Mouse (Mus musculus): ENCODE data around the gene Ap3d1.

Ap3d1 gene

DNA sequence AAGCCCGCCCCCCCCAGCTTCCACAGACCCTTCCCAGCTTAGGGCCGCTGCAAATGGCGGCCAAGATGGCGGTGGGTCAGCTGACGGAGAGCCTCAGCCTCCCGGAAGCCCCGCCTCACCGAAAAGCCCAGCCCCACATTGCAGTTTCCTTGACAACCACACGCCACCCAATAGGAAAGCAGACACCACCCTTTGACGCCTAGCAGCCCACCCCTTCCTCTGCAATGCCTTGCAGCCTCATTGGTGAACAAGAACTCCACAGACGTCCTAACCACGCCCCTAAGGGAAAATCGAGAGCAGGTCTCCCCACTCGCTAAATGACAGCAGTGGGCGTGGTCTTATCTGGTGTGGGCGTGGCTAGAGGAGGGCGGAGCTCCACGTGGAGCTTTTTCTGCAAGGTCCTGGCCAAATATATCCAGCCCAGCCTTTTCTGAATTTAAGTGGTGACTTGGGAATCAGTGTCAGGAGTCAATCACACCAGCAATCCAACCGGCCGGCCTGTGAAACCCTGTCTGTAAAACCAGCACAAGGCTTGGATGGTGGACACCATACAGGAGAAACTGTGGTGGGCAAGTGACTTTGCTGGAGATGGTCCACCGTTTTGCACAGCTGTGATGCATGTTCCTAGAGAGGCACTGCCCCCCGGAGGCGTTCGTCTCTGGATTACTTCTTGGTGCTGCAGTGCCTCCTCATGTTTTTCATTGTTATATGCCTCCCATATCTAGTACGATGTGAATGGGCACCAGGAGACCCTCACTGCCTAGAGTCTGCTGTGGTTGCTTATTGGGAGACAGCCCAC, at the start of gene Ap3d1:
Gene Ap3d1, minus strand, starts transcription at position 85 of the 799 bp plus-strand sequence.
- DNase-seq: peak; percentile 96

DNA sequence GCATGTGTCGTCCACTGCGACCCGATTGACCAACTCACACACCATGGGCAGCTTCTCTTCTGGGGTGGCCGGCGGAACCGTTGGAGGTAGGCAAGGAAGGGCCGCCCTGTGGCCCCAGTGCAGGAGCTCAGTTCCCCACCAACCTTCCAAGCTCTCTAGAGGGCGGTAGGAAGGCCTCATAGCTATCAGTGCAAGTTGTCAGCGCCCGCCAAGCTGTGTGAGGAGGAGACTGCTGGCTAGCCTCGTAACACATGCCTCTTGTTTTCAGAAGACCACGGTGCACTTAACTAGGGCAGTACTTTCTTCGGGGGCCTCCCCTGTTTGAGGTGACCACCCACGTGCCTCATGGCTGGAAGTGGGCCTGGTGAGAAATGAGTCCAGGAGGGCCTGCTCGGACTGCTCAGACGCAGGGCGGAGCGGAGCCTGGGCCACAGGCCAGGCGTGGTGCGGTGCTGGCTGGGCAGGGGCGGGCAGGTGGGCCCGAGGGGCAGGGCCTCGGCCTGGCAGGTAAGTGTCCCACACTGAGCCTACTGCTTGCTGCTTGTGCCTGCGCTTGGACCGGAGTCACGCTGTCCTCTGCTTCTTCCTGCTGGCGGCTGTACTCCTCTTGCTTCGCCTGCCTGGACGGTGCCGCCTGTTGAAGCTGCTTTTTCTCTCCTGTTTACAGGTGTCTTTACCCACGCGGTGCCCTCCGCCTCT, 49.6 kb upstream of the Ap3d1 start:
- no peak for DNase-seq

DNA sequence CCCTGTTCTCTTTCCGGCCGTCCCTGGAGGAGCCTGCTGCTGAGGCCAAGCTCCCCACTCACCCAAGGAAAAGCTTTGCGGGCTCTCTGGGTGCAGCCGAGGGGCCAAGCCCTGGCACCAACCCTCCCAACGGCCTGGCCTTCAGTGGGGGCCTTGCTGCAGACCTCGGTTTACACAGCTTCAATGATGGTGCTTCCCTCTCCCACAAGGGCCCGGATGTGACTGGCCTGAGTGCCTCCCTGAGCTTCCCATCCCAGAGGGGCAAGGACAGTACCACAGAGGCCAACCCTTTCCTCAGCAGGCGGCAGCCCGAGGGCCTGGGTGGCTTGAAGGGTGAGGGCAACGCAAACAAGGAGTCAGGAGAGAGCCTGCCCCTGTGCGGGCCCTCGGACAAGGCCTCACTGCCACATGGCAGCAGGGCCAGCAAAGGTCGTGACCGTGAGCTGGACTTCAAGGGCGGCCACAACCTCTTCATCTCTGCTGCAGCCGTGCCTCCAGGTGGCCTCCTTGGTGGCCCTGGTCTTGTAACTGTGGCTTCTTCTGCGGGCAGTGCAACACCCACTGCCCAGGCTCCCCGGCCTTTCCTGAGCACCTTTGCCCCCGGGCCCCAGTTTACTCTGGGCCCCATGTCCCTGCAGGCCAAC, 48.8 kb upstream of the Ap3d1 start:
- DNase-seq: no peak

DNA sequence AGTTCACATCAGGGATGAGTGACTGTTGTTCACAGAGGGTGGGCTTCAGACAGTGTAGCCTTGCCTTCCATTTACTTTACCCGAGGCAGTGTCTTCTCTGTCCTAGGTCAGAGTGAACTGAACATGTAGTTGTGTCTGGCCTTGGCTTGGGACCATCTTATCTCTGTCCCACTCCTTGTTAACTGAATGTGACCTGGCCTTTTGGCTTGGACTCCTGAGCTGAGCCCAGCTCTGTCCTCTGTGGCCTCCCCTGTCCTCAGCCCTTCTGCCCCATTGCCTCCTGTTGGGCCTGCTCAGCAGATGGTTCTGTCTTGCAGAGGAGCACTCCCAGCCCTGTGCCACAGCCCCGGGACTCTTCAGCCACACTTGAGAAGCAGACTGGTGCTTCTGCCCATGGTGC, 45.5 kb upstream of the Ap3d1 start:
- no peak for DNase-seq

DNA sequence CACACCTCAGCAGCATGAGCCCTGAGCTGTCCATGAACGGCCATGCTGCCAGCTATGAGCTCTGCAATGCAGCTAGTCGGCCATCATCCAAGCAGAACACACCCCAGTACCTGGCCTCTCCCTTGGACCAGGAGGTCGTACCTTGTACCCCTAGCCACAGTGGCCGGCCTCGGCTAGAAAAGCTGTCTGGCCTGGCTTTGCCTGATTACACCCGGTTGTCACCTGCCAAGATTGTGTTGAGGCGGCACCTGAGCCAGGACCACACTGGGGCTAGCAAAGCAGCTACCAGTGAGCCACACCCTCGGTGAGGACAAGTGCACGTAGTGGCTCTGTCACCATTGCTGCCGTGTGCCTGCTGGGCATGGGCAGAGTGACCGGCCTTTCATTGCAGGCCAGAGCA, 43.9 kb upstream of the Ap3d1 start:
- no peak for DNase-seq

DNA sequence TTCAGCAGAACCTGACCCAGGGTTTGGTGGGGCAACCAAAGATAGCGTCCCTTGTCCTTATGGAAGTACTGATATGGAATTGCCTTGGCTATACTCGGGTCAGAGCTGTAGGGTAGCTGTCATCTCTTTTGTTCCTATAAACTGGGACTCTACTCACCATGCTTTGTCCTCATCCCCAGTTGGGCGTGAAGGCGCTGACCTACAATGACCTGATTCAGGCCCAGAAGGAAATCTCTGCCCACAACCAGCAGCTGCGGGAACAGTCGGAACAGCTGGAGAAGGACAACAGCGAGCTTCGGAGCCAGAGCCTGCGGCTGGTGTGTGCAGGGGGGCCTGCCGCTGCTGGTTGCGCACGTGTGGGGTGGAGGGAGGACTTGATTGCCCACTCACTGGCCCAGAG, 42.8 kb upstream of the Ap3d1 start:
- no peak for DNase-seq

DNA sequence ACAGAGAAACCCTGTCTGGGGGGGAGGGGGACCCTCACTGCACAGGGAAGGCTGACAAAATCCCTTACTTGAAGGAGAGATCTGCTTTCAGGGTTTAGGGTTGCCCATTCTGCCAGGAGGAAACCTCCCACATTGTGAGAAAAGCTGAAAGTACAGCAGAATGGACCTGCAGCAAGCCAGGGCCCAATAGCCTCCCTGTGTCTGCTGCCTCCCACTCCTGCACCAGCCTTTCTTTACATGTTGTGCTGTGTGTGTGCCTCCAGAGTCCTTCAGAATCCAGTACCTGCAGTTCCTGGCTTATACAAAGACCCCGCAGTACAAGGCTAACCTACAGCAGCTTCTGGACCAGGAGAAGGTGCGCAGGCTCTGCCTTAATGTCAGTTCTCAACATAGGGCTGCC, 42.2 kb upstream of the Ap3d1 start:
- no peak for DNase-seq

DNA sequence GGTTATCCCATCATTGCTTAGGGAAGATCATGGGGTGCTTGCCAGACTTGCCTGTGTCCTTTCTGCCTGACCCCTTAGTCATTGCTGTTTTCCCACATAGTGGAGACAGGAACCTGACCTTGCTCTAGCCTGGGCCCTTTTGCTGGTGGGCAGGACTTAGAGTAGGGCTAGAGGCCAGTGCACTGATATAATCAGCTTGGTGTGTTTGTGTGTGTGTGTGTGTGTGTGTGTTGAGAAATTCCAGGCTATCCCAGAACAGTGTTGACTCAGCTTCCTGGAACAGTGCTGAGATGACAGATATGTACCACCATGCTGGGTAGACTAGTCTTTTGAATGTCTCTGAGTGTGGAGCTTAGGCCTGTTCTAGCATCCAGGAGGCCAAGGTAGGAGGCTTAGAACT, 37.5 kb upstream of the Ap3d1 start:
- DNase-seq: no peak

DNA sequence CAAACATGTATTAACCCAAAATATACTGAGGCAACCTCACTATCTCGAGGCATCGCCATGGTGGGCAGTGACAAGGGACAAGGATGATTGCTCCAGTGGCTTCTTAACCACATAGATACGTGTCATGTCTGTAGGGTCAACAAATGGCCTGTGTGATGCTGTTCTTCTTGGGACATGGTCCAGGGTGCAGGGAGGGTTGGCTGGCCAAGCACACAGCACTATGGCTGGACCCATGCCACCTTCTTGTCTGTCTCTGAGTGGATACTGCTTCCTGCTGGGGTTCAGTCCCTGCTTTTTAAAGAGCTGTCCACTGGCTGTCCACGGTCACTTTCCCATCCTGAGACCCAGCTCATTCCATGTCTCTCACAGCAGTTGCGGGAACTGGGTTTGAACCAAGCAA, 35.1 kb upstream of the Ap3d1 start:
- no peak for DNase-seq

DNA sequence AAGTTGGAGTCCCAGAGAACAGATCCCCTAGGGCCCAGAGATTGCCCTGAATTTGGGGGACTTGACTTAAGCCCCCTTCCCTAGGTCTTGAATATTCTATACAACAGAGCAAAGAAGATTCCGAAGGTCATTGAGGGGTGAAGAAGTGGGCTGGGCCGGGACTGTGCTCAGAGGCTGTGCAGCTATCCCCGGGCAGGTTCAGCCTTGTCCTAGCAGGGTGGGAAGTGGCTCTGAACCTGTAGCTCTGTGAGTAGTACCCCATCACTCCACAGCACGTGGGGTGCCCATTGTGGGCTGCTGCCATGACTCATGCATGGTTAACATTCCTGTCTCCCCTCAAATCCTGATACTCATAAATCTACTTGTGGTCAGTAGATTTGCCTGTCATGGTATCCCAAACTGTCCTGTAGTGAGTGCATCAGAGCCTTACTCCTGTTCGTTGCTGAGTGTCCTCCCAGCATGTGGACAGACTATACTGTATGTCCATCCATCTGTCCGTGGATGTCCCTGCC, 34.4 kb upstream of the Ap3d1 start:
- DNase-seq: no peak

DNA sequence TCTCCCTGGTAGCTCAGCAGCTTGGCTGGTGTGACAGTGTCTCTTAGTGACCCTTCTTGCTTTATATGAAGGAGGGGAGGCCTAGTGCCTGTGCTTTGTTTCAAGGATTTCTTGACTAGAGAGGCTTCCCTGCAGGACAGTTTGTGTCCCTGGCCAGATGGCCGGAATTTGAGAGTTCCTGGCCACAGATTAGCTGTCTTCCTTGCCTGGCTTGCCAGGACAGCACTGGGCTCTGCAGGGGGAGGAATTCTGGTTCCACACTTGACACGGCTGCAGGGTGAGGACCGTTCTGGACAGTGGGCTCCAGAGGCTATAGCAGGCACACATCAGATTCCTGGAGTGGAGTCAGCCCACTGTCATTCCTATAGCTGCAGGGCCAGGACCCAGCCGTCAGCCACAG, 33.7 kb upstream of the Ap3d1 start:
- DNase-seq: no peak

DNA sequence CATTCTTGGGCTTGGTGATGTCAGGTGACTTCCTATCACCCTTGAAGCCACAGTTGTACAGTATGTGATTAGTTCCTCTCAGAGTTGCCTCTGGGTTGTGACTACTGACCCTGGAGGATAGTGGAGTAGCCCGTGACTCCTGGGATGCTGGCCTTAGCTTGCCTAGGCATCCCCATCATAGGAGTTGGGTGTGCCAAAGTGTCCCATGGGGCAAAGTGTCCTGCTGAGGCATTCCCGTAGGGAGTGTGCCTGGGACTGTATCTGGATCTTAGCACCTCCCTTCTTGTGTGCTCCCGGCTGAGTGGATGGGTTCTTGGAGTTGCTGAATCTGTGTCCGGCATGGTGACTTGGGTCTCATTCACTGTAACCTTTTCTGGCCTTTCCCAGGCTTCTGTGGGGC, 32.9 kb upstream of the Ap3d1 start:
- DNase-seq: no peak

DNA sequence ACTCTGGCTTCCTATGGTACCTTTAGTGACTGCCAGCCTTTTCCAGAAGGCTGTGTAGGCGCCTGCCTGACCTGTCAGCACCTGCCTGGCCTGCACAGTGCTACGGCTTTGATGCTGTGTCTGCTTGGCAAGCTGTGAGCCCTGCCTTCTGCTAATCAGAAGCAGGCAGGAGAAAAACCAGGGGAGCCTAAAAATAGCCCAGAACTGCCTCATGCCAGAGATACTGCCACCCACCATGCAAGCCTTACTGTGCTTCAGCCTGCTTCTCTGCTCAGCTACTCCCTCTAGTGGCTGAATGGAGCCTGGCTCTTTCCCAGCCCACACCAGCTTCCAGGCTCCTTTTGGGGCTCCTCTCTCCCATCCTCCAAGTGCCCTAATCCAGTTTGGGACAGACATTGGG, 32.5 kb upstream of the Ap3d1 start:
- peak; percentile 60 for DNase-seq

DNA sequence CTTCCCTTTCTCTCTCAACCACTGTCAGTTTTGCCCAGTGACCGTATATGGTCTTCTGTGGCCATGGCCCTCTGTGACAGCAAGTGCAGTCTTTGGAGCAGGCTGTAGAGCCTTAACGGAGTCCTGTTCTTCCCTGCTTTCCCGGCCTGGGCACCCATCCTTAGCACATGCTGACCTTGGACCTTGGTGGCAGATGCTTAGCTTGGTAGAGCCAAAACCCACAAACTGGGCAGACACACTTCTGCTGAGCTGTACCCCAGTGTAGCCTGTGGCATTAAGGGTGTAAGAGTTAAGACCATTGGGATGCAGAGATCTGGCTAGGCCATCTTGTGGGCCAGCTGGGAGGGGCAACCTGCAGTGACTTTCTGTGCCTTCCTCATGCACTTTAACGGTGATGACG, 31.8 kb upstream of the Ap3d1 start:
- no peak for DNase-seq

DNA sequence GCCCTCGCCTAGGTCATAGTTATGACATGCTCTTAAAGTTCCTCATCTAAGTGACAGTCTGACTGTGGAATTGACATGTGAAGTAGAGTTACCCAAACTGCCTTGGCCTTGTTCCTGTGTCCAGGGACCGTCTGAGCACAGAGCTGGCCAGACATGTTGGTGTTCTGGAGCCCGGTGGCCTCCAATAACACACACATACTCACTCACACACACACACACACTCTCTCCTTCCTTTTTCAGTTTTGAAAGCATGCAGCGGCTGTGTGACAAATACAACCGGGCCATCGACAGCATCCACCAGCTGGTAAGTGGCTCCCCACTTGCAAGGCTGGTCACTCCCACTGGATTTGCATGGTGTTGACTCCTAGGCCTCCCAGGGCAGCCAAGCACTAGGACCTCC, 26.3 kb upstream of the Ap3d1 start:
- no peak for DNase-seq

DNA sequence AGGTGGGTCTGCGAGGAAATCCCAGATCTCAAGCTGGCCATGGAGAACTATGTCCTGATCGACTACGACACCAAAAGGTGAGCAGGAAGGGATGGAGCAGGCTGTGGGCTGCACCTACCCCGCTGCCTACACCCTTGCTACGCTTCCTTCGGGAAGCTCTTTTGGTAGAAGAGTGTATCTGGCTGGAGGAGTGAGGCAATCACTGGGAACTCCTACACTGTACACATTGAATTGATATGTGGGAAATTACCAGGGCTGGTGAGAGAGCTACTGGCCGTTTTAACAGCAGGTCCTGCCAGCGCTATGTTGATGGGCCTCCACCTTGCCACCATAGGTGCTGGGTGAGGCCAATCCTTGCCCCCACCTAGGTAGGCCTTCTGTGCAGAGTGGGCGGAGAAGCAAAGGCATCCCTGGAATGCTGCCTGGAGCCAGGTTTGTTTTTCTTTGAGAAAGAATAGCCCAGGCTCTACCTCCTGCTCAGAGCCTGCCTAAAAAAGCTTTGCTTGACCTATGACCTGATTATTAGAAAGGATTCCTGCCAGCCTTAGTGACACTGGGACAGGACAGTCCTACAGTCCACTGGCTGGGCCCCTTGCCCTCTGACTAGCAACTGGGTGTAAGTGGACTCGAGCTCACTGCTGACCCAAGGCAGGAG, 24.2 kb upstream of the Ap3d1 start:
- no peak for DNase-seq

DNA sequence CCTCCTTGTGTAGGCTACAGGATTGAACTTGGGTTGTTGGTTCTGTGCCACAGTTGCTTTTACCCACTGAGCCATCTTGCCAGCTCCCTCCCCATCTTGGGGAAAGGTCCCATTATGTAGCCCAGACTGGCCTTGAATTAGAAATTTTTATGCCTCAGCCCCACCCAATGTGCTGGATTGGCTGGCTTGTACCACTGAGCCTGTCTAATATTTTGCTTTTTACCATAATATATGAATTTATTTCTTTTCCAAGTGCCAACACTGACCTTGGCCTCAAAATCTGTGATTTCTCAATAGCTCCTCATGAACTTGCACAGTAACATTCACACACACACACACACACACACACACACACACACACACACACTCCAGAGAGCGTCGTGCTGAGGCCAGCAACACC, 23.7 kb upstream of the Ap3d1 start:
- DNase-seq: no peak

DNA sequence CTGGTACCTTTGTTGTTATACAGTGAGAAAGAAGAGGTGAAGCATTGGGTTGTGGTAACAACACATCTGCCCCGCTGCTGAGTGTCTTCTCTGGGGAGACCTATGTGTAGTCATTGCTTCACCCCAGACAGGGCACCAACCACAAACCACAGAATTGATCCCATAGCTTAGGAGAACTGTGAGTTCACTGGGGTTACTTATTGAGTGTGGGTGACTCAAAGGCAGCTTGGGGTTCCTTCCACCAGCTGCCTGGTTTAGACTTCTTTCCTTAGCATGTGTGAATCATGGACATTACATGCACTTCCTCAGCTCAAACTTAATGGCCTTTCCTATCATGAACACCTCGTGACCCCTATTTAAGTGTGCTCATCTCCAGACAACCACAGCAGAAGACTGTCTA, 21.4 kb upstream of the Ap3d1 start:
- no peak for DNase-seq

DNA sequence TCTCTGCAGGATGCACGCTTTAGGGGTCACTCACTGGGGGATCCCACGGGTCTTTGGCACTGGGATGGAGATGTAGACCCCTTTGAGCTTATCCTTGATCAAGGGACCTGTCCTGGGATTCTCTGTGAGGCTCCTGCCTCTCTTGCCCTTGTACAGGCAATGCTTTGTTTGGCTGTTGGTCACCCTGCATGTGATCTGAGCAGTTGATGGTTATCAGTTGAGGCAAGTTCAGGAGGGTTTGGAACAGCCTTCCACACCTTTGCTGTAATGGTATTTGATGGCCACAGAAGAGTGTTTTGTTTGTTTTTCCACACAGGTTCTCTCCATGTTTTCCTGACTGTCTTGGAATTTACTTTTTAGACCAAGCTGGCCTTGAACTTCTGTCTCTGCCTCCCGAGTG, 19.8 kb upstream of the Ap3d1 start:
- no peak for DNase-seq

DNA sequence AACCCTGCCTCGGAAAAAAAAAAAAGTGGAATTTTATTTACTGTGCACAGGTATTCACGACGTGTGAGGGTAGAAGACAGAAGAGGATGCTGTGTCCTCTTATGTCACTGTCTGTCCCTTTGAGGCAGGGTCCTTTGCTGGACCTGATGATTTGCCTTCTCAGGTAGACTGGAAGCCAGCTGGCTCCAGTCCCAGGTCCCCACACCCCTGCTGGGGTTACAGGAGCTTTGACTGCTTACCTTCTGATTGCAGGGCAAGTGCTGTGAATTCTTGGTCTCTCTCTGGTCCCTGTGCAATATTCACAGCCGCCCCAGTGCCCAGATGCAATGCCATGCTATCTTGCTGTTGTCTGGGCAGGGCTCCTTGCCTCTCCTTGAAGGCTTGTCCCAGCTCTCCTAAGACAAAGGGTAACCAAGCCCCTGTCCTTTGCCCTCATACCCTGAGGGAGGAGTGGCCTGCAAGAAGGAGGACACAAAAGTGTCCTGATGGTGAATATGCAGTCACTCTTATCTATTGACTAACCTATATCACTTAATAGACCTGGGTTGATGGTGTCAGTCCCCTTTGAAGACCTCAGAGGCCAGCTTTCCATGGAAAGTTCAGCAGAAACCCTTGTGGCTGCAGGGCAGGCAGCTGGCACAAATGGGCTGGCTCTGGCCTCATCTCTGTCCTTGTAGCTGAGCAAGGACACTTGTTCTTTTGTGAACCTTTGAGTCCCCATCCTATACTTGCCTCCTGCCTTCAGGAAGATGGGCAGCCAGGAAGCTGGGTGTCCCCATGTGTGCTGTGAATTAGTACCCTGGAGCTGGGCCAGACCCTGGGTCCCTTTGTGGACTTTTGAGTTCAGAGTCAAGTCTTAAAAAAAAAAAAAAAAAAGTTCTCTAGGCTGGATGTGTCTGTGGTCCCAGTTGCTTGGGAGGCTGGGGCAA, 18.8 kb upstream of the Ap3d1 start:
- no peak for DNase-seq

DNA sequence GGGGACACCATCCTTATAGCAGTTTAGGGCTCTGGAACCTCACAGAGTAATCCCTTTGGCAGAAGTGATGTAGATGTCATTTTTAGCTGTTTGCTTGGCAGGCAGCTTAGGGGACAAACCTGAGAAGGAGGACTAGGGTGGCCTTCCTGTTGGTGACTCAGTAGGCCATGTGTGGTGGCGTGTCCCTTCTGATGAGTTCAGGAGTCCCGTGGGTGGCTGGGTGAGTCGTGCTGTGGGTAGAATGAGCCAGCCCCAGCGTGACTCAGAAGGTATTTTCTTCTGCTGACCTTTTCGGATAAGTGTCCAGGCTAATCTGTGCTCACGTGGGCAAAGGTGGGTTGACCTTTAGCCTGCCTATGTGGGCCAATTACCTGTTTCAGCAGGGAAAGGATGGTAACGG, 16.6 kb upstream of the Ap3d1 start:
- DNase-seq: no peak

DNA sequence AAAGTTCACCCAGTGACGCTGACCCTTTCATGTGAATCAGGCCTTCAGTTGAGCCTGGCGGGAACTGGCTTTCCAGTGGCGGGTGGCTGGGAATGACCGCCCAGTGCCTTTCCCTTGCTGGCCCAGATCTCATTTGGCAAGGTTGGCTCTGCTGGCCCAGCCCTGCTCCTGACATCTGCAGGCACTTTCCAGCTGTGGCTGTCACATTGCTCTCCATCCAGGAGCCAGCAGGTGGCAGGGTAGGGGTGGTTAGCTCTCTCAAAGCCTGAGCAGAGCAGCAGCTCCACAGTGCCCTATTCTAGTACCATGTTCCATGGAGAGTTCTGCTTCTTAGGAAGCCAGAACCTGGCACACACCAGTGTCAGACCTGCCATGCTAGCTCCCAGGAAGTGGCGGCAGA, 15.7 kb upstream of the Ap3d1 start:
- DNase-seq: peak; percentile 83
